Mouse (Mus musculus): ENCODE results near the gene Samd4.

- no peak for TF ChIP-seq CTCF (conservative IDR thresholded peaks at IDR 0.05; ENCODE audit: insufficient read depth, insufficient read length, low read depth, low read length)
- TF ChIP-seq POLR2A (IDR thresholded peaks at IDR 0.05; ENCODE audit: low read depth, low read length): no peak
These were observed 93.3 kb downstream of the Samd4 start for GRCm38 (mm10) chr14:46975969-46976368.

Data from kidney, adult 2 months (tissue).